In genomic region chr15:99251626-99252380, GRCm38 (mm10) we compare ENCODE assay signal across 8 mouse cellular contexts. TPM values are rescaled to one million over a fixed set of nuclear protein-coding genes. Genes with fewer than 3 reads are reported as not detected.
DNase-seq lines count a peak whose midpoint lies in the region; ATAC-seq and TF ChIP-seq lines count a peak whose summit lies in the region.

Mcrs1 (minus strand) TSS chr15:99251961.

- no peak for TF ChIP-seq CTCF in ES-Bruce4 (IDR thresholded peaks at IDR 0.05; ENCODE audit: low read depth, low read length)
- TF ChIP-seq CTCF in liver, postnatal 0 days (IDR thresholded peaks at IDR 0.05; ENCODE audit: low read depth), result no peak

- H3K36me3 ChIP-seq in ES-Bruce4 (ENCODE audit: control insufficient read depth, insufficient read depth, low read length, poor library complexity, severe bottlenecking), result peaks cover 13% of the 10 kb centered on the region
- H3K36me3 ChIP-seq in forebrain, embryonic 13.5 days (ENCODE audit: poor library complexity, severe bottlenecking), result peaks cover 35% of the 10 kb centered on the region
- peaks cover 8% of the 10 kb centered on the region for H3K36me3 ChIP-seq in liver, postnatal 0 days (replicated peaks; ENCODE audit: insufficient read depth, low read length)
- peaks cover 15% of the 10 kb centered on the region; the same call in 1 of the 2 replicates for H3K36me3 ChIP-seq in neural tube, embryonic 14.5 days (ENCODE audit: control insufficient read depth, insufficient read depth, low read length)

- peak within 1 kb of the TSS; percentile 68 for H3K9ac ChIP-seq in ES-Bruce4 (ENCODE audit: low read depth, poor library complexity, severe bottlenecking)
- H3K9ac ChIP-seq in forebrain, embryonic 13.5 days, result peak within 1 kb of the TSS; percentile 72
- H3K9ac ChIP-seq in liver, postnatal 0 days (replicated peaks), result peak within 1 kb of the TSS; percentile 73
- H3K9ac ChIP-seq in neural tube, embryonic 14.5 days (replicated peaks; ENCODE audit: low read depth, low read length), result peak within 1 kb of the TSS; percentile 59

- no peak for TF ChIP-seq EP300 in ES-Bruce4 (IDR thresholded peaks at IDR 0.05; ENCODE audit: insufficient read depth, low read depth, low read length)
- peak; percentile 82 for TF ChIP-seq EP300 in liver, postnatal 0 days (IDR thresholded peaks at IDR 0.05; ENCODE audit: low read depth)

- peak within 1 kb of the TSS; percentile 96 for H3K27ac ChIP-seq in ES-Bruce4 (ENCODE audit: insufficient read depth, low read length)
- peak within 1 kb of the TSS; percentile 95 for H3K27ac ChIP-seq in forebrain, embryonic 13.5 days
- H3K27ac ChIP-seq in liver, postnatal 0 days (ENCODE audit: low read depth), result peak within 1 kb of the TSS; percentile 96
- peak within 1 kb of the TSS; percentile 85 for H3K27ac ChIP-seq in neural tube, embryonic 14.5 days (ENCODE audit: low read depth, low read length)

- H3K9me3 ChIP-seq in ES-Bruce4 (replicated peaks; ENCODE audit: control insufficient read depth, insufficient read depth, low read length, poor library complexity, severe bottlenecking), result no peaks in the 10 kb centered on the region
- no peaks in the 10 kb centered on the region for H3K9me3 ChIP-seq in forebrain, embryonic 13.5 days (replicated peaks)
- H3K9me3 ChIP-seq in liver, postnatal 0 days (ENCODE audit: low read length), result no peaks in the 10 kb centered on the region
- H3K9me3 ChIP-seq in neural tube, embryonic 14.5 days (ENCODE audit: control insufficient read depth, low read length), result no peaks in the 10 kb centered on the region

- DNase-seq in heart, postnatal 10 days, result peak; percentile 99
- DNase-seq in large intestine, adult 2 months (ENCODE audit: low read depth, low spot score), result peak; percentile 95
- peak; percentile 94 for DNase-seq in liver, postnatal 0 days
- peak; percentile 98 for DNase-seq in testis, postnatal 10 days (ENCODE audit: low spot score)

- no peaks in the 10 kb centered on the region for H3K27me3 ChIP-seq in ES-Bruce4 (ENCODE audit: control insufficient read depth, insufficient read depth, low read length, poor library complexity, severe bottlenecking)
- H3K27me3 ChIP-seq in forebrain, embryonic 13.5 days, result no peaks in the 10 kb centered on the region
- no peaks in the 10 kb centered on the region for H3K27me3 ChIP-seq in liver, postnatal 0 days (ENCODE audit: insufficient read depth, low read length)
- no peaks in the 10 kb centered on the region for H3K27me3 ChIP-seq in neural tube, embryonic 14.5 days (ENCODE audit: control insufficient read depth, insufficient read depth, low read length)

- intact Hi-C loops in heart, postnatal 10 days (cut with DNase I), result no loop called here

- peaks cover 4% of the 10 kb centered on the region for H3K4me1 ChIP-seq in ES-Bruce4 (ENCODE audit: control insufficient read depth, insufficient read depth, low read length)
- H3K4me1 ChIP-seq in forebrain, embryonic 13.5 days, result peaks cover 19% of the 10 kb centered on the region
- H3K4me1 ChIP-seq in liver, postnatal 0 days (ENCODE audit: insufficient read depth), result peaks cover 25% of the 10 kb centered on the region
- peaks cover 4% of the 10 kb centered on the region; the same call in 1 of the 2 replicates for H3K4me1 ChIP-seq in neural tube, embryonic 14.5 days (ENCODE audit: control insufficient read depth, insufficient read depth, low read length)

- TF ChIP-seq POLR2A in ES-Bruce4 (IDR thresholded peaks at IDR 0.05; ENCODE audit: insufficient read depth, low read length), result no peak

- peak within 1 kb of the TSS; percentile 91 for H3K4me2 ChIP-seq in forebrain, embryonic 13.5 days
- H3K4me2 ChIP-seq in liver, postnatal 0 days (ENCODE audit: low read depth, low read length), result peak within 1 kb of the TSS; percentile 95
- peak within 1 kb of the TSS; percentile 60 for H3K4me2 ChIP-seq in neural tube, embryonic 14.5 days (ENCODE audit: low read depth, low read length)

- WGBS in forebrain, embryonic 13.5 days, result under 1% methylated on average over 52 of the region's 52 CpGs
- WGBS in large intestine, adult 2 months, result under 1% methylated on average over 52 of the region's 52 CpGs
- under 1% methylated on average over 52 of the region's 52 CpGs for WGBS in liver, postnatal 0 days (ENCODE audit: insufficient replicate concordance)
- WGBS in neural tube, embryonic 14.5 days, result 1% methylated on average over 52 of the region's 52 CpGs

- H3K4me3 ChIP-seq in ES-Bruce4 (ENCODE audit: low read depth, low read length), result peak within 1 kb of the TSS; percentile 87
- H3K4me3 ChIP-seq in forebrain, embryonic 13.5 days, result peak within 1 kb of the TSS; percentile 58
- peak within 1 kb of the TSS; percentile 73 for H3K4me3 ChIP-seq in liver, postnatal 0 days (ENCODE audit: low read depth, low read length)
- peak within 1 kb of the TSS; percentile 48 for H3K4me3 ChIP-seq in neural tube, embryonic 14.5 days (ENCODE audit: low read depth, low read length)

- peak; percentile 86 for ATAC-seq in cerebellum, adult (ENCODE audit: insufficient number of reproducible peaks, low FRiP score, low TSS enrichment)
- peak; percentile 95 for ATAC-seq in forebrain, embryonic 13.5 days
- ATAC-seq in liver, postnatal 0 days, result peak; percentile 93
- ATAC-seq in neural tube, embryonic 14.5 days (ENCODE audit: low read depth), result peak; percentile 94

RNA-seq across cellular contexts. Expression of gene Mcrs1, which starts in this region (rescaled TPM):
- polyA plus RNA-seq in ES-Bruce4 (2011; ENCODE audit: insufficient read depth, insufficient read length, low read depth, missing spikeins), result 76.2 and 84.9 TPM in 2 replicates
- 198 and 213 TPM in 2 replicates for polyA plus RNA-seq in forebrain, embryonic 13.5 days (2015; fragmentation: Nextera tagmentation; extraction: Ambion mirVana)
- total RNA-seq in heart, postnatal 10 days (2021), result 10 to 100 TPM; 73.3 to 75.3 TPM
- 81.5 and 94.7 TPM in 2 replicates for polyA plus RNA-seq in large intestine, adult 2 months (2012; rRNA removed)
- polyA plus RNA-seq in liver, postnatal 0 days (2015; fragmentation: Nextera tagmentation; extraction: Ambion mirVana), result 25.1 and 27.2 TPM in 2 replicates
- 202 and 213 TPM in 2 replicates for polyA plus RNA-seq in neural tube, embryonic 14.5 days (2014; fragmentation: Nextera tagmentation; extraction: Ambion mirVana)

Comparison
In these comparisons a context has a peak if more than half of its experiments do, and no peak if none do; other contexts are left out.
1. Peak in every context shown above with its lines: DNase-seq, ATAC-seq, H3K4me3 ChIP-seq and H3K27ac ChIP-seq.